Mouse (Mus musculus) layer of hippocampus, postnatal 14 days (tissue): ENCODE measurements around the gene 1600015I10Rik. TPM values are rescaled to one million over a fixed set of nuclear protein-coding genes. Genes with fewer than 3 reads are reported as not detected.
A peak's percentile ranks its signal among the peaks of the same experiment; 100 is the strongest.
"Not testable (repeated sequence)": the region's sequence is repeated elsewhere in the genome, so short reads cannot be mapped to it uniquely, and the experiment has no call there.

Experiments used
- DNase-seq, 2 experiments: peaks; one replicate each; pipeline ENCODE4 v3.0.0; 2021 to 2022; ENCODE audit warnings: low spot score in 2 of 2, mixed read lengths in 1 of 2
- total RNA-seq, 2 experiments: library from RNA; stranded (reverse); gene quantifications; 2 replicates each; pipeline ENCODE4 v1.2.3; 2021

Gene 1600015I10Rik
- total RNA-seq, 2 experiments from 2014 or later, result not detected

DNA sequence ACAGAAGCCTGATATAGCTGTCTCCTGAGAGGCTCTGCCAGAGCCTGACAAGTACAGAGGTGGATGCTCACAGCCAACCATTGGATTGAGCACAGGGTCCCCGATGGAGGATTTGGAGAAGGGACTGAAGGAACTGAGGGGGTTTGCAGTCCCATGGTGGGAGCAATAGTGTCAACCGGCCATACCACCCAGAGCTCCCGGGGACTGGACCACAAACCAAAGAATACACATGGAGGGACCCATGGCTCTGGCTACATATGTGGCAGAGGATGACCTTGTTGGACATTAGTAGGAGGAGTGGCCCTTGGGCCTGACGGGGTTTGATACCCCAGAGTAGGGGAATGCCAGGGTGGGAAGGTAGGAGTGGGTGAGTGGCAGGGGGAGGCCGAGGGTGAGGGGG lies 37.0 kb downstream of the 1600015I10Rik start:
- not testable (repeated sequence) for DNase-seq

DNA sequence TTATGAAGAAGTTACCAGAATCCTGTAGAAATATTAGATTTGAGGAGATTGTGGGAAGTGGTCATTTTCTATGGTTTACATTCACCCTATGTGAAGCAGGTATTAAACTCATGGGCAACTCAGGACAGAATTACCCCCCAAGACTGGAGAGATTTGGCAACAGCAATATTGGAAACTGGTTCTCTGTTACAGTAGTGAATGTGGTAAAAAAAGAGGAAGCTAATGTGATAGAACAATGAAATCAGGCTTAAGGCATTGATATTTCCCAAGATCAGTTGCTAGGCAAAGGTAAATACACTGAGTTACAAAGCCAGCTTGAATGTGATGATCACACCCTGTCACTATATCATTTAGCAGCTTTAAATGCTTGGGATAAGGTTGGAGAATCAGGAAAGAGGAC lies 38.2 kb downstream of the 1600015I10Rik start:
- no peak for DNase-seq

DNA sequence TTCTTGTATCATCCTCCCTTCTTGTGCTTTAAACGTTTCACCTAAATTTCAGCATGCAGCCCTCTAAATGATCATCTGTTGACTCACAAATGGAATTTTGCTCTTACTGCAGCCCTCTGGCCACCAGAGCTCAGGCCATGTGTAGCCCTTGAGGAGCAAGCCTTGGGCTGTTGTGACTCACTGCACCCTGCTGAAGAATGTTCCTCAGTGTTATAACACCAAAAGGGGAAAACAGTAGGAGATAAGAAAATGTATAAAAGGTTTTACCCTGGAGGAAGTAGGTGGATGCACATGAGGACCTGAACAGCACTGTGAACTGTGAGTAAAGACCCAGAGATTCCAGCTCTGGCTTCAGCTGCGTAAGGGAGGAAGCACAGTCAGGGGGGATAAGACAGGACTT lies 45.0 kb downstream of the 1600015I10Rik start, which contains the start of gene Doxl2:
Gene Doxl2, plus strand, starts transcription at position 301 of the 400 bp plus-strand sequence.
- no peak for DNase-seq

DNA sequence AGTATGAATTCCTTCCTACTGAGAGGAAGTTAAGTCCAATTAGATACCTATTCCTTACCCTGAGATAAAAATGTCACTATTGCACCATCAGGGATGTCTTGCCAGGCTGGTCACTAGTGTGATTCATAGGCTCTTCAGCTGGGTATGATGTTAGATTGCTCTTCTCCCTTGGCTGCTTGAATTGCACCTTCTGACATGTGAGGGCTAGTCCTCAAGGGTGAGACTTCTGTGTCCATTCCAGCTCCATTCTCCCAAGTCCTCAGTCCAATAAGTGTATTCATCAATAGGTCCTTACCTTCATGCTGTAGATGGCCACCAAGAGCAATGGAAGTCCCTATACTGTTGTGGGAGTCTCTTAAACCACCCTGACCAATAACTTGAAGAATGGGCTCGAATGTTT lies 49.9 kb downstream of the 1600015I10Rik start:
- no peak for DNase-seq

DNA sequence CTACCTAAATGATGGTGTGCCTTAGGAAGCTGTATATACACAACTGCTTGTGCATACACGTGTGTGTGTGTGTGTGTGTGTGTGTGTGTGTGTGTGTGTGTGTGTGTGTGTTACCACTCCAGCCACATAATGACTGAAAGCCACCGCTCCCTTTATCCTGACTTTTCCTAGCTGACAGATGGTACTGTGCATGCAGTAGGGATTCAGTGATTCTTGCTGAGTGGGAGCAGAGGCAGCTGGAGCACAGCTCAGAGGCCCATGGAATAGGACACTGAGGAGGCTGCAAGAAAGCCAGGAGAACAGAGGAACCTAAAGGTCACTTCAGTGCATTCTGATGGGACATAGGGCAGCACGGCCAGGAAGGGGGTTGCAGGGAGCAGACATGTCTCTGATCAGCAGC lies 52.6 kb downstream of the 1600015I10Rik start:
- DNase-seq, result peak; percentile 12 to 29

Other genes with a start within 250 kb of the 1600015I10Rik start
- gene Gimap4, start 245.3 kb upstream of the 1600015I10Rik start, total RNA-seq, result under 1 TPM; 0.21 to 0.30 TPM
- 1 to 10 TPM; 6.5 to 7.3 TPM for gene Gimap6, start 221.7 kb upstream of the 1600015I10Rik start, total RNA-seq
- gene Gm28053, start 211.3 kb upstream of the 1600015I10Rik start, total RNA-seq, result 1 to 10 TPM; 1.5 to 2.4 TPM
- gene Gimap7, start 211.3 kb upstream of the 1600015I10Rik start, total RNA-seq, result not detected
- gene Gimap1, start 190.8 kb upstream of the 1600015I10Rik start, total RNA-seq, result 1 to 10 TPM; 2.1 to 2.6 TPM
- gene Gimap5, start 183.7 kb upstream of the 1600015I10Rik start, total RNA-seq, result 1 to 10 TPM; 1.3 to 1.7 TPM
- gene Gimap3, start 159.0 kb upstream of the 1600015I10Rik start, total RNA-seq, result not detected
- 10 to 100 TPM; 18.3 to 19.8 TPM for gene Tmem176a, start 89.0 kb upstream of the 1600015I10Rik start, total RNA-seq
- gene Tmem176b, start 88.4 kb upstream of the 1600015I10Rik start, total RNA-seq, result 10 to 100 TPM; 47.2 to 52.1 TPM
- gene Aoc1, start 57.0 kb upstream of the 1600015I10Rik start, total RNA-seq, result not detected
- not detected for gene Doxl2, start 45.1 kb downstream of the 1600015I10Rik start, total RNA-seq
- not detected for gene Svs1, start 57.0 kb downstream of the 1600015I10Rik start, total RNA-seq
- under 1 TPM; 0.86 to 0.99 TPM for gene Gpnmb, start 106.7 kb downstream of the 1600015I10Rik start, total RNA-seq
- 10 to 100 TPM; 25.7 to 31.4 TPM for gene Malsu1, start 143.9 kb downstream of the 1600015I10Rik start, total RNA-seq